Mouse (Mus musculus) regulatory T cell (primary cell): ENCODE data around the gene Spata5.

ENCODE experiments used
- in situ Hi-C: fragments of 300-600 bp; cut with MboI, MseI; formaldehyde crosslinking; loops from one replicate; pipeline ENCODE4 v1.15.1; 2025; ENCODE audit warnings: high pct_unique_total_duplicates

Gene Spata5

DNA sequence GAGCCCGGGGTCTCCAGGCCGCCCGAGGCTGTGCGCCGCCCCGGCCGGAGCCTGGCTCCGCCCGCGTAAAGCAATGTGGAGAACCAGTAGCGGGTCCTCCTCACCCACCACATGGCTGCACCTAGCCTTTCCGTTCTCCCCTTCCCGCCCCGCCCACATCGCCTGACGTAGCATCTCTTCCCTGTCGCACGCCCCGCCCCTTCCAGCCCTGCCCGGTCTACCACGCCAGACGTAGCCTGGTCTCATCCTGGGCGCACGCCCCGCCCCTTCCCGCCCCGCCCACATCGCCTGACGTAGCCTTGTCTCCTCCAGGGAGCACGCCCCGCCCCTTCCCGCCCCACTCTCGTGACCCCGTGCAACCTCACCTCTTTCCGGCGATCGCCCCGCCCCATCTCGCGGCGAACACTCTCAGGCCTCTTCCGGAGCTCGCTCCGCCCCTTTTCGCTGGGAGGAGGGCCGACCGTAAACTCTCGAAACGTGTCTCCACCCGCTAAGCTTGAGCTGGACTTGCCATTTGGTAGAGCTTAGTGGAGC lies at the start of gene Spata5:
Spata5 (plus strand) TSS at position 439 of the 534 bp plus-strand sequence.
- in situ Hi-C loops = no loop called here

DNA sequence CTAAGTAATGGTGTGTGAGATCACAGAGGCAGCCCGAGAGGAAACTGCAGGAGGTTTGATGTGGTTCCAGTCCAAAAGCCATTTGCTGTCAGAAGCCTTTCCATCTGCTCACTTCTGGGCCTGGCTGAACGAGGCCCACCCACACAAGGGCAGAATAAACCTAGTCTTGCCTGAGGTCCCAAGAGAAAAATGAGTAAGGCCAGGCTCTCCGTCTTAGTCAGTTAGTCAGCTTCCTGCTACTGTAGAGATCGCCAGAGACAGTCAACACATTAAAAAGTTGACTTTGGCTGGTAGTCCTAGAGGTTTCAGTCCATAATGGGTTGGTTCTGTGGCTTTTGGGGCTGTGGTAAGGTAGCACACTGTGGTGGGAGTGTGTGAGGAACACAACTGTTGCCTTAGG lies 49.3 kb upstream of the Spata5 start:
- in situ Hi-C loops = no loop called here

DNA sequence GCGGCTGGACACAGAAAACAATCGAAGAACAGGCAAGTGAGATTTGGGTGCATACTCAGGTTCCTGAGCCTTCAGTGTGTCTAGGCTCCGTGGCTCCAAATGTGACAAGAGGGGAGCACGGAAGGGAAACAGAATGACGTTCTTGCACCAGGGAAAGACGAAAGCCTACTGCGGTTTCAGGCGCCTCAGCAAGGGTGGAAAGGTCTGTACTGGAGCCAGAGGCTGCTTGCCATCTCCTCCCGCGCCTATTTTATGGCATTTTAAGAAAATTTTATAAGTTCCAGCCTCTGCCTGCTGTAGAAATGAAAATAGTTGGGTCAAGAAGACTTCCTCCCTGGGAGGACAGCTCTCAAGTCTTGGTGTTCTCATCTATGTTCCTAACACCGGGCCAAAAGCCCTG lies 46.0 kb upstream of the Spata5 start:
- in situ Hi-C loops = no loop called here

DNA sequence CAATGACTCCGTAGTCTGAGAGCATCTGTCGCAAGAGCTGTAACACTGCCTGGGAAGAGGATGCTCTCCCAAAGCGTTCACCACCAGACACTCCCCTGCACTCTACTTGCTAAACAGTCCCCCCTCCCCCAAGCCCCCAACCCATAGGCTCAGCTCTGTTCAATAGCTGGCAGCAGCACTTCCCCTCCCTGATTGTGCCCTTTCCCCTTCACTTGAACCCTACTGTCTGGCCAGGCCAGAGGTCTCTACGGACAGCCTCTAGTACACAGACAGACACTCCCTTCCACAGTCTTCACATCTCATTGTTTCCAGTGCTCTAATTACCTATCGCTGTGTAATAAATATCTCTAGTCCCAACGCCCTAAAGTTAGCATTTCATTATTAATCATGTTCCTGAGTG lies 41.8 kb upstream of the Spata5 start:
- in situ Hi-C loops = no loop called here

DNA sequence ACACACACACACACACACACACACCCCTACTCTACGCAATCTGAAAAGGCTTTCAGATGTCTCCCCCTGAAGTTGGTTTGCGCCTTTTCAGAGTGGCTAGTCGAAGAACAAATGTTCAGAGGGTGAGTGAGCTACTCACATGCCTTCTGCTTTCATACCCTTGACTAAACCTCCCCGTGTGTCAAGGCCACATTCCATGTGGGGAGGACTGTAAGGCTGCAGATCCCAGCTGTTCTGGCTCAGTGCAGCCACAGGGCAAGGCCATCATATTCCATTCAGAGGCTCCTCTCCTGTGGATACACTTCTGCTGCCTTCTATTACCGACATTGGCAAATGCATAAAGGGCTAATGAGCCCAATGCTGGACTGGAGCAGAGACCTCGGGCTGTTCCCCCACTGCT lies 41.3 kb upstream of the Spata5 start:
- in situ Hi-C loops = no loop called here

DNA sequence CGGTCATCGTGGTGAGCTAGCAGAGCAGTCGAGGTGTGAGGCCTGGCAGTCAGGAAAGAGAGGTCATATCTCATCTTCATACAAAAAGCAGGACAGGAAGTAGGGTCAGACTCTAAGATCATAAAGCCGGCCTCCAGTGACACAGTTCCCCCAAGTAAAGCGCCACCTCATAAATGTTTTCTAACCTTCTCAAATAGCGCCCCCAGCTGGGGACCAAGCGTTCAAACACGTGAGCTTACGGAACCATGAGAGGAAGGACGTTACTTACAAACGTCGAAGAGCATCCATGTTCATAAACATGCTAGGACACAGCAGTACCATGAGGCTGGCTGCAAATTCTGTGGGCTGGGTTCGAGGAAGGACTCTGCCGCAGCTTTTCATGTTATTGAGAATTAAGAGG lies 40.5 kb upstream of the Spata5 start:
- in situ Hi-C loops = no loop called here

DNA sequence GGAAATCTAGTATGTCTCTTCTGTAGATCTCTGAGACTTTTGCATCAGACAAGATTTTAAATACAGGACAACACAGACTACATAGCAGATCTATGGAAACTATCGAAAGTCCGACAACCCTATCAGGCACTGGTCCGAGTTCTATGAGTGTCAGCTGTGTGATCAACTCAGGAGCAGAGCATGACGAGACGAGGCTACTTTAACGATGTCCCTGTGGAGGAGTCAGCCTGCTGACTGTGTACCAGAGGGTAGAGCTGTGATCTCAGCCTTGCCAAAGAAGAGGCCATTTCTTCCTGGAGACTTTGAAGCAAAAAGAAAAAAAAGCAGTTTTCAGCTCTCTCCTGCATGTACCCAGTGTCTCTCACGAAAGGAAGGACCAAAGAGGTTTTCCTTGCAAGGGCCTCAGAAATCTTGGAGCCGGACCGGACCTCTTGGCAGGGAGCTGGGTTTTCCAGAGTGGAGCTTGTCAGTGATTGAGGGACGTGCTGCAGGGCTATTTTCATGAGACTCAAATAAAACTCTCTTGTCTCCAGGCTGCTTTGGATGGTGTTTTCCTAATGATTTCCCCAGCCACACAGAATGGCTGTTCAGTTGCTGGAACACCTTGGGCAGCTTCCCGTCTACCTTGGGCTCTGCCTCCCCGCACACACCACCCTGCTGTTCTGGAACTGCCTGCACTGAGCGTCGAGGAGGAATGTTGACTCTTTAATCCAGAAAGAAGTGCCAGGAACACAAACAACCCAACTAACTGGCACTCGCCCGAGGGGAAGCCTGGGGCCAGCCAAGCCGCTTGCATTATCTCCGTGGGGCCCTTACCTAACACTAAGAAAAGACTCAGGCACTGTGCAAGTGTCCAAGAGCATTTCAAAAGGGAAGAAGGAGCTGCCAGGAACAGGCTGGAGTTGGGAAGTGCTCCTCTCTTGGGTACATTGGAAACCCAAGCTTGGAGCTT lies 39.5 kb upstream of the Spata5 start:
- in situ Hi-C loops = loop anchor here (10.0 kb wide), 1 partner anchor 155 kb away; no protein-coding TSS in a partner anchor

DNA sequence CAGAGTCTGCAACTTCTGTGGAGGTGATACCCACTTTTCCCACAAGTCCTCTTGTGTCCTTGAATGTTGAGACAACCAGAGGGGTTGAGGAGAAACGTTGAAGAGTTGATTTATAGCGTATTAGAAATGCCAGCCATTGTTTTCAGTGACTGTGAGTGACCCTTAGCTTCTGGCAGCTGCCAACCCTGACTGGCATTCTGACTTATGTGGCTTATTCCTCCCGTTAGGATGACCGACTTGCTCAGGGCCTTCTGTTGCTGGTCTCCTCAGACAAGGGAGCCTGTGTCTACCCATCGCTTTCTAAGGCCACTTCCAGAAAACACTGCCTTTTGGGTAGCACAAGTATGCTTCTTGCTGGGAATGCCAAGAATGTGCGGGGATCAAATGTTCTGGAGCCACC lies 38.2 kb upstream of the Spata5 start:
- in situ Hi-C loops = loop anchor here (10.0 kb wide), 1 partner anchor 157 kb away; no protein-coding TSS in a partner anchor

DNA sequence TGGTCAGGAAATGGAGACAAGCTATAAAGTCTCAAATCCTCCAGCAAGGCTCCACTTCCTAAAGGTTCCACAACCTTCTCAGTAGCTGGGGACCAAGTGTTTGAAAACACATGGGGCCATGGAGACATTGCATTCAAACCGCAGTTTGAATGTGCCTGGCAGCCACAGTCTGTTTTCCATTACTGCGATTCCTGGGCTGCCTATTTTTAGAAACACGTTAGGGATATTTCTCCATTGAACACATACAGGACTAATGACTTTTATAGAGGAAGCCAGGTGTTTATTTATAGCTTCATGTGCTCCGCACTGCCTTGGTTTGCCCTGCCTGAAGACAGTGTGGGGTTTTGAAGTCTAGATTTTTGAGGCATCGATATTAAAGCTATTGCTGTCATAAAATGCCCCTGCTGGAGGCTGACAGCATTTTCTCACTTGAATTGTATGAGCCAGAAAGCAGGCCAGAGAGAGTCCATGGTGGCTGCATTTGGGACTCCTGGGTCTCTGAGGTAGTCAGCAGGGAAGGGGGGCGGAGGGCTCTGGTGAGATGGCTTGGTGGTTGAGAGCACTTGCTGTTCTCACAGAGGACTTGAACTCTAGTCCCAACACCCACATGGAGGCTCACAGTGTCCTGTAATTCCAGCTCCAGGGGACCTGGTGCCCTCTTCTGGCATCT lies 36.5 kb upstream of the Spata5 start:
- in situ Hi-C loops = loop anchor here (10.0 kb wide), 1 partner anchor 158 kb away; no protein-coding TSS in a partner anchor

DNA sequence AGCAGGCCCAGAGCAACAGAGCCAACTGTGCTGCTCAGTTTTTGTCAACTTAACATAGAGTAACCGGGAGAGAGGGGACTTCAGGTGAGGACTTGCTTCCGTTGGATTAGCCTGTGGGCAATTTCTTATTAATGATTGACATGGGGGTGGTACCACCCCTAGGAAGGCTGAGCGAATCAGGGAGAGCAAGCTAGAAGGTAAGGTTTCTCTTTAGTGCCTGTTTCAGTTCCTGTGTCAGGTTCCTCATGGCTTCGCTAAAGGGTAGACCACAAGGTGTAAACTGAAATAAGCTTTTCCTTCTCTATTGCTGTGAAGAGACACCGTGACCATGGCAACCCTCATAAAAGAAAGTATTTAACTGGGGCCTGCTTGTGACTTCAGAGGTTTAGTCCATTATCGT lies 32.4 kb upstream of the Spata5 start:
- in situ Hi-C loops = loop anchor here (10.0 kb wide), 1 partner anchor 163 kb away; no protein-coding TSS in a partner anchor

DNA sequence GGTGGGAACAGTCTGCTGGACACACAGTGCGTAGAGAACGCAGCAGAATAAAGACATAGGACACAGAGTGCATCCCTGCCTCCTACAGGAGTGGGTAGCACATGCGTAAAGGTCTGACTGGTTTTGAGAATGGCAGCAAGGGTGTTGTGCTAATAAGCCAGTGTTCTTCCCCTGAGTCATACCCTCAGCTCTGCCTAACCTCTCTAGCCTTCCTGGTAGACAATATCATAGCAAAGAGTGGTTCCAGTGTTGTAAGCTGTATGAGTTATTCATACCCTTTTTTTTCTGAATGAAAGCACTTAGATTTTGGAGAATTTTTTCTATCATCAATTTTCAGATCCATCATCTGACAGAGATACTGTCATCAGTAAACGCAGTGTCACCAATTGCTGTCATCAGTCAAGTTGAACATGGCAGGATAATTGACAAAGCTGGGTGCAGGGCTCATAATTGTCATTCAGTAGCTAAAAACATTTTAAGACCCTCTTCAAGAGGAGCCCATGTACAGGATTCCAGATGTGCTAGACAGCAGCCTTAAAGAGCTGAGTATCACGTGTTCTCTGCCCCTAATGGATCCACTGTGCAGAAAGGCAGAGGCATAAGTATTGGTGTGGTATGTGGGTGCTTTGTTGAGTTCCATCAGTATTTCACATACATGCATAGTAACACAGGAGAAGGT lies 22.6 kb upstream of the Spata5 start:
- in situ Hi-C loops = no loop called here

DNA sequence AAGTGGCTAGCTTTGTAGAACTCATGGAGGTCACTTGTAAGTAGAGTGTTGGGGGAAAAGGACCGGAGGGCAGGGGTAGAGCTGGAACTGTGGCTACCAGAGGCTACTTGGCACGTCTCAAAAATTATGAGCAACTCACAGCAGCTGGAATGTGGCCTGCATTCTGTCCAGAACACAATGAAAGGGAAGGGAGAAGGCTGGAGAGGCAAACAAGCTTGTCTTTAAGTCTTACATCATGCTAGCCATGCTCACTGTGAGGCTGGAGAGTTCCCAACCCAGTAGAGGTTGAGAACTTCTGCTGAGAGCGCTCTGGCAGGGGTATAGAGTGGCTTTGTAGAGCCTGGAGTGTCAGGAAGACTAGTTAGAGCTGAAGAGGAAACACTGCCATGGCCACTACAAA lies 22.1 kb upstream of the Spata5 start:
- in situ Hi-C loops = no loop called here

DNA sequence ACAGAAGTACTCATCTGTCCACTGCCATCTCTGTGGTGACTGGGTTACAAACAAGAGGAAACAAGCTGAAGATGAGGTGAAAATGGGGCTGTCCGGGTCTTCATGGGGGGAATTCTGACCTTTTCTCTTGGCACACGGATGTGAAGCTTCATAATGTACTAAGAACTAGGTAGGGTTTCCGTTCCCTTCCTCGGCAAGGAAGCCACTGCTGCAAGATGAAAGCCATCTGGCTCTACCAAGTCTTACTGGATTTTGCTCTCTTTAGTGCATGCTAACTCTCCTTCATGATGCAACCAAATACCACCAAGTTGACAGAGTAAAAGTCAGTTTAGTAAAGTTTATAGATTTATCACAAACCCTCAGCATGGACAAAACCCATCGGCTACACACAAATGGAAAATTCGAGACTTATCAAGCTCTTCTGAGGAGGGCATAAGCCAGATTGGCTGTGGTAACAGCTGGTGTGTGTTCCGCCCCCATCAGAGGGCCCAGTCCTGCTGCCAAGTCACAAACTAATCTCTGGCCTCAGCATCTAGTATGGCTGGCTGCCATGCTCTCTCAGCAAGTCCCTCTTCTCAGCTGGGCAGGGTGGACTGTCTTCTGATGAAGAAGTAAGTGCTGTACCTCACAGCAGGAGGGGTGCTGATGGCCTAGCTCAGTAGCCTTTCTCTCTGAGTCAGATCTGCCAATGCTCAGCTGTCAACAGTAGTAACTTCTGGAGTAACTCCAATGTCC lies 20.9 kb upstream of the Spata5 start:
- in situ Hi-C loops = no loop called here

DNA sequence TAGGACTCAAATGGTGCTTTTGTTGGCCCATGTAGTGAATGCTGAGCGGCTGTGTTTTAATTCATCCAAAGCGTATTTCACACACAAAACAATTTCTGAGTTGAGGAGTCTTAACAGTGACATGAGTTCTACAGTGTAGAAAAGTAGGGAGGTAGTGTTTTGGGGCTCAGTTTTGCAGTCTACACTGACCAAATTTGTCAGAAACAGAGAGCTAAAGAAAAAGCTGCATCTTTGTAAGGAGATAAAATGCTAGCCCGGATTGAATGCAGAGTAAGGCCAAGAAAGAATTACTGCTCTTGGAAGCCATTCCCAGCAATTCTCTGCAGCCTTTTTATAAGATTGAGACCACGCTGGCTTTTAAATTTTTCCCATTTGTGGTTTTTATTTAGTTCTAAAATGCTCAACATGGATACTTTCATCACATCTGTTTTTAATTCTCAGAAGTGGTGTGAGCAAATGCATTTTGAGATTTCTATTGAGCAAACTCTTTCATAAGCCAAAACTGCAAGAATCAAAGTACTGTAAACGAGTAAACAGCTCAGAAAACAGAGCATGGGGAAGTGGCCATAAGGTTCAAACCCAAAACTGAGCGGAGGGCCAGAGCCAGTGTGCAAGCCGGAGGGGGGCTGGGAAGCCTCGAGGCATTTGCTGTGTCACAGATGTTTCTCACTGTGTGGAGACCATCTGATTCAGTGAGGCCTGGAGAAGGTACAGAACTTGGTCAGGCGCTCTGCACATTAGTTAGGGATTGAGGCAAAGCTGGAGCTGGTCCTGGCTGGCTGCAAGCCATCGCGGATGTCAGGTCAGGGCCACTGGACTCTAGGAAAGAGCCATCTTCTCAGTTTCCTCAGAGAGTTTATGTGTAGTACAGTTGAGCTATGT lies 17.7 kb upstream of the Spata5 start:
- in situ Hi-C loops = no loop called here

DNA sequence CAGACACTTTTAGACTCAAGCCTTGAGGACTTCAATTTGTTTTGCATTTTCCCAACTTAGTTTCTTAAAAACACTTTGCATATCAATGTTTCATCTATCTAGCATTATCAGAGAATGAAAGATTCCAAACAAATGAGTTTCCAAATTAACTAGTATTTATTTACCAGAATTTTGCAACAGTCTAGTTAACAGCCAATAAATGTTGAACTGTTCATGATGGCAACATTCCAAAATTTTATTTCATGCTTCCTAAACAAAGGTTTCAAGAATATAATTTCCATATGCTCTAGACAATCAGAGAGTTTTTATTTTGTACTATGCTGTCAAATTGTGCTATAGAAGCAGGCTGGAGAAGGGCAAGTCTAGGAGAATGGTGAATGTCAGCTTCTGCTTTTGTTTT lies 12.1 kb upstream of the Spata5 start:
- in situ Hi-C loops = no loop called here

DNA sequence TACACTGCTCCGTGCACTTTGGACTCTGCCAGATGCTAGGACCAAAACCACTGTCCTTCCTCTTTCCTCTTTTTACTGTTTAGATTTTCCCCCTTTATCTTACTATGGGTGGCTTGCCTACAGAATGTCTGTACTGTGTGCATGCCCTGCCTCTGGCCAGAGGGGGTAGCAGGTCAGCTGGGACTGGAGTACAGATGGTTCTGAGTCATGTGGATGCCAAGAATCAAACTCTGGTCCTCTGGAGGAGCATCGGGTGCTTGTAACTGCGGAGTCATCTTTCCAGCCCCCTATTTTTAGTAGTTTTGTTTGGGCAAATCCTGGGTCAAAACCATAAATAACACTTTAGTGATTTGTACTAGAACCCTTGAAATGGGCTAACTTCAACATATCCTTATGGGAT lies 6.2 kb upstream of the Spata5 start:
- in situ Hi-C loops = no loop called here

DNA sequence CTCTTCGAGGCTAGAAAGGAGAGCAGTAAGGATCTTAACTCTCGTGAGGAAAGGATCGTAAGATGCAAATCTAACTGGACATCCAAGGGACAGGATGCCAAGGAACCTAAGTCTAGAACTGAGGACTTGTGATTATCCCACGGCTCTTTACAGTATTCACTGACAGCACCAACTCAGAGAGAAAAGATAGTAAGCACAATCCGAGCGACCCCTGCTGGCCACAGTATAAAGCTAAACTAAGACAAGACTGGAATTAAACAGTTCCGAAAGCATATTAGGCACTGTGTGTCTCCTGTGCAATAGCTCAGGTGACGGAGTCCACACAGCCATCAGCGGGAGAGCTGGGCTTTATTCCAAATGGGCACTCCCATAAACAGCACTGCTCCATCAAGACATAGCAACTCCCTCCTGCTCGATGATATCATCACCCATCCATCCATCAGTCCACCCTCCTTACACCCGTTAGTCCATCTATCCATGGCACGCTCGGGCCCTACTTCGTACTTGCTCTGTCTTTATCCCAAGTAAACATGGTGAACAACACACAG lies 5.2 kb upstream of the Spata5 start:
- in situ Hi-C loops = no loop called here

DNA sequence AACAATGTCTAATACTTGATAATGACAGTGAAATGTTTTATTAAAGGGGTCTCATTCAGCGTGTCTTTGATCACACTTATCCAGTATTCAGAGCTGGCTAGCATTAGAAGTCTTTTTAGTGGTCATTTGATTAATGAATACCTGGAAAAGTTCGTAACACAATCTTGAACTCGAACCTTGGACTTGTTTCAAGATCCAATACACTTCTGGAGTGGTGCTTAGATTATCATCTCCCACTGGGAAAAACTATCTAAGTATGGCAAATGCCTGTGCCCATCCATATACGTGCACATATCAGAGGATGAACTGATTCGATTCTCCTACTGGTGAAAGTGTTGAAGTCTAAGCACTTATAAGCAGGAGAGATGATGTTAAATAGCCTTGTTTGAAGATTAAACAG lies 1.4 kb upstream of the Spata5 start:
- in situ Hi-C loops = no loop called here

DNA sequence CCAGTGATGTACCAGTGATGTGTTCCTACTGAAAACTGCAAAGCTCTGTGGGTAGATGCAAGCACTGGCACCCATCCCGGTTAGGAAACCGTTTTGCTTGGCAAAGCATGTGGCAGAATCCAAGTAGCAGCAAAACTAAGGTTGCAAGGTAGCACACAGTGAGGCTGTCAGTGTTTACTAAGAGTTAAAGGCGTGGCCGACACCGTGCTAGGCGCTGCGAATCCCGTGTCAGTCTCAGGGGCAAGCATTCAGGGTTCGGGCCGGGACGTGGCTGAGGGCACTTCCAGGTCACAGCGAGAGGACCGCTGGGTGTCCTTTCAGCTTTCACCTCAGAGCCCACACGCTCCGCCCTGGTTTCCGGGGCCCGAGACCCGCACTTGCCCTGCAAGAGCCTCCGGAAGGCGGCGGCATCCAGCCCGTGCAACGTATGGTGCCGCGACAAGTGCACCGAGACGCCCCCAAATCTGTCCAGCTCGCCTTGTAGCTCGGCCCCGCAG lies 687 bp upstream of the Spata5 start:
- in situ Hi-C loops = no loop called here

DNA sequence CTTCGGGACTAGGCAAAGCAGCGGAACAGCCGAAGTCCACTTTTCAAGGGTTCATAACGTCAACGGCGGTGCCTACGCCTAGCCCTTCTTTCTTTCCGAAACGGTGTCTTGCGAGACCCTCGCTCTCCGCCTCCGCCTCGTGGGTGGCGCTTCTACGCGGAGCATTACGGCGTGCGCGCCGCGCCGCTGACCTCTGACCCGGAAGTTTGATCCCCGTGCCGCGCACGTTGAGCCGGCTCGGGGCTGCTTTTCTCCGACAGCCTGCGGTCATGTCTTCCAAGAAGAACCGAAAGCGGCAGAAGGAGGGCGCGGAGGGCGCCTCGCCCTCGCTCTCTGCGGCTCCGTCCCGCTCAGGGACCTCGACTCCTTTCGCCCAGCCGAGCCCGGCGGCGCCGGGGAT lies 376 bp downstream of the Spata5 start, which contains the start of gene Nudt6:
Nudt6 (minus strand) TSS at position 140 of the 400 bp plus-strand sequence.
- in situ Hi-C loops = no loop called here
